8 mouse cellular contexts compared by ENCODE assay signal in the genomic region with DNA sequence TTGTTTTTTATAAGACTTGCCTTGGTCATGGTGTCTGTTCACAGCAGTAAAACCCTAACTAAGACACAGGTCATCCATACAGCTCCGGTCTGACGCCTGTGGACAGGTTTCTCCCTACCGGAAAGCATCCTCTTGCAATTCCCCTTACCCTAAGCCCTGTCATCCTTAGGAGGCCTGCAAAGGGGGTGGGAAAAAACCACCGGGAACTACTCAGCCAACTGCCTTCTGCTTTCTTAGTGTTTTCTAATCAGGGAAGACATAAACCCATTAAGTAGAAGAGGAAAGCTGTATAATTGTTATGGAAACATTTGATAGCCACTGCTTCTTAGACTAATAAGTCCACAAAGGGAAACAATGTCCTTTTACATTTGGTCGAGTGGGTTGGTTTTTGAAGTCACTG. TPM values are rescaled to one million over a fixed set of nuclear protein-coding genes. Genes with fewer than 3 reads are reported as not detected.
DNase-seq lines count a peak whose midpoint lies in the region; ATAC-seq and TF ChIP-seq lines count a peak whose summit lies in the region.

No protein-coding gene starts in this region.

- H3K4me1 ChIP-seq in testis, adult 2 months (ENCODE audit: control insufficient read depth, insufficient read depth, low read length), result peaks cover 8% of the 10 kb centered on the region
- peaks cover 35% of the 10 kb centered on the region for H3K4me1 ChIP-seq in liver, embryonic 13.5 days (replicated peaks)

- no peak for ATAC-seq in liver, embryonic 13.5 days (ENCODE audit: low read depth)

- H3K27ac ChIP-seq in testis, adult 2 months (ENCODE audit: control insufficient read depth, insufficient read depth, low read depth, low read length), result peak overlapping the region; percentile 78; the same call in 1 of the 2 replicates
- H3K27ac ChIP-seq in liver, embryonic 13.5 days, result peak overlapping the region; percentile 60

- H3K27me3 ChIP-seq in testis, adult 2 months (ENCODE audit: control insufficient read depth, insufficient read depth, low read length), result no peaks in the 10 kb centered on the region
- no peaks in the 10 kb centered on the region for H3K27me3 ChIP-seq in liver, embryonic 13.5 days

- peak overlapping the region; percentile 88 for H3K4me3 ChIP-seq in testis, adult 2 months (ENCODE audit: control insufficient read depth, low read depth, low read length)
- peak overlapping the region; percentile 89 for H3K4me3 ChIP-seq in liver, embryonic 13.5 days (replicated peaks)

- no peaks in the 10 kb centered on the region for H3K36me3 ChIP-seq in testis, adult 2 months (ENCODE audit: control insufficient read depth, insufficient read depth, low read length)
- peaks cover 15% of the 10 kb centered on the region for H3K36me3 ChIP-seq in liver, embryonic 13.5 days

- peak; percentile 16 for DNase-seq in embryo, embryonic 9.5 days (ENCODE audit: extremely low spot score)
- DNase-seq in embryo, embryonic 10 days (ENCODE audit: low spot score), result no peak
- DNase-seq in testis, postnatal 10 days (ENCODE audit: low spot score), result no peak
- no peak for DNase-seq in liver, embryonic 13.5 days
- no peak for DNase-seq in adrenal gland, postnatal 14 days
- DNase-seq in frontal cortex, postnatal 25 days (ENCODE audit: low spot score in 2 of 2), result no peak
- no peak for DNase-seq in adrenal gland, postnatal 25 days

- no peaks in the 10 kb centered on the region for H3K9me3 ChIP-seq in liver, embryonic 13.5 days (replicated peaks)

- no peak for TF ChIP-seq CTCF in testis, adult 2 months (IDR thresholded peaks at IDR 0.05; ENCODE audit: control insufficient read depth, insufficient read depth, insufficient replicate concordance, low read depth, low read length)

- H3K9ac ChIP-seq in liver, embryonic 13.5 days, result peak overlapping the region; percentile 59; the same call in 1 of the 2 replicates

- WGBS in liver, embryonic 13.5 days (ENCODE audit: insufficient replicate concordance), result 56% methylated on average over 5 of the region's 5 CpGs

- H3K4me2 ChIP-seq in liver, embryonic 13.5 days, result peak overlapping the region; percentile 91

- TF ChIP-seq POLR2A in testis, adult 2 months (IDR thresholded peaks at IDR 0.05; ENCODE audit: control insufficient read depth, low read depth, low read length), result no peak

RNA-seq across cellular contexts. Expression of a gene that starts 0.3 kb away (rescaled TPM):
- polyA plus RNA-seq in testis, adult 2 months (2012; rRNA removed), result 211 and 262 TPM in 2 replicates
- polyA plus RNA-seq in liver, embryonic 13.5 days (2015; fragmentation: Nextera tagmentation; extraction: Ambion mirVana), result 146 and 149 TPM in 2 replicates
- total RNA-seq in adrenal gland, postnatal 14 days (2021), result 674 and 682 TPM in 2 replicates
- total RNA-seq in adrenal gland, postnatal 25 days (2021), result 333 and 383 TPM in 2 replicates

RNA-seq across cellular contexts. Expression of a gene that starts 13.0 kb away (rescaled TPM):
- 6.1 and 7.6 TPM in 2 replicates for polyA plus RNA-seq in testis, adult 2 months (2012; rRNA removed)
- 63.4 and 69.1 TPM in 2 replicates for polyA plus RNA-seq in liver, embryonic 13.5 days (2015; fragmentation: Nextera tagmentation; extraction: Ambion mirVana)
- total RNA-seq in adrenal gland, postnatal 14 days (2021), result 58.1 and 63.8 TPM in 2 replicates
- total RNA-seq in adrenal gland, postnatal 25 days (2021), result 60.2 and 67.5 TPM in 2 replicates

RNA-seq across cellular contexts. Expression of a gene that starts 45.1 kb away (rescaled TPM):
- 0.14 and 0.28 TPM in 2 replicates for polyA plus RNA-seq in testis, adult 2 months (2012; rRNA removed)
- polyA plus RNA-seq in liver, embryonic 13.5 days (2015; fragmentation: Nextera tagmentation; extraction: Ambion mirVana), result not detected in 2 replicates
- total RNA-seq in adrenal gland, postnatal 14 days (2021), result not detected in 2 replicates
- 0.49 TPM in 1 of 2 replicates, not detected in the other for total RNA-seq in adrenal gland, postnatal 25 days (2021)

RNA-seq across cellular contexts. Expression of a gene that starts 46.4 kb away (rescaled TPM):
- polyA plus RNA-seq in testis, adult 2 months (2012; rRNA removed), result 8.0 and 10.3 TPM in 2 replicates
- 87.7 and 104 TPM in 2 replicates for polyA plus RNA-seq in liver, embryonic 13.5 days (2015; fragmentation: Nextera tagmentation; extraction: Ambion mirVana)
- total RNA-seq in adrenal gland, postnatal 14 days (2021), result 90.9 and 102 TPM in 2 replicates
- 122 and 138 TPM in 2 replicates for total RNA-seq in adrenal gland, postnatal 25 days (2021)

RNA-seq across cellular contexts. Expression of a gene that starts 53.9 kb away (rescaled TPM):
- 169 and 196 TPM in 2 replicates for polyA plus RNA-seq in testis, adult 2 months (2012; rRNA removed)
- polyA plus RNA-seq in liver, embryonic 13.5 days (2015; fragmentation: Nextera tagmentation; extraction: Ambion mirVana), result not detected in 2 replicates
- 0.30 and 0.45 TPM in 2 replicates for total RNA-seq in adrenal gland, postnatal 14 days (2021)
- total RNA-seq in adrenal gland, postnatal 25 days (2021), result 0.88 TPM in 1 of 2 replicates, not detected in the other
